Mouse (Mus musculus): ENCODE data around the gene Aifm2.

GRCm38 (mm10) chr10:61675935-61676334 lies 39.1 kb upstream of the Aifm2 start:
- TF ChIP-seq CTCF (IDR thresholded peaks at IDR 0.05; ENCODE audit: low read depth) = no peak
- no peak for TF ChIP-seq EP300 (IDR thresholded peaks at IDR 0.05; ENCODE audit: low read depth)
